Mouse (Mus musculus) lung, adult 2 months (tissue): ENCODE results near the gene Tmem121.

Experiments
- CTCF ChIP-seq: fragments of 200-500 bp; IDR thresholded peaks from 2 replicates; pipeline ENCODE4 v1.5.1; 2011; ENCODE audit warnings: mild to moderate bottlenecking, low read length, control low read depth; ENCODE audit not compliant: insufficient read depth
- POLR2A ChIP-seq: fragments of 200-500 bp; IDR thresholded peaks from 2 replicates; pipeline ENCODE4 v1.6.1; 2011; ENCODE audit warnings: low read depth, mild to moderate bottlenecking, control low read depth, low read length, borderline replicate concordance; ENCODE audit errors: extremely low read depth

GRCm38 (mm10) chr12:113222748-113223147 lies 37.0 kb downstream of the Tmem121 start:
- TF ChIP-seq CTCF = peak; percentile 72
- TF ChIP-seq POLR2A = no peak
